Mouse (Mus musculus) kidney, postnatal 4 days (tissue): Measurements from ENCODE around the gene Kcp.

Experiments
- DNase-seq, 2 experiments: peaks; one replicate each; pipeline ENCODE4 v3.0.0; 2021; ENCODE audit warnings: mixed read lengths in 2 of 2

The Kcp gene

GRCm38 (mm10) chr6:29522626-29523300 lies 15.0 kb upstream of the Kcp start:
- no peak for DNase-seq

DNA sequence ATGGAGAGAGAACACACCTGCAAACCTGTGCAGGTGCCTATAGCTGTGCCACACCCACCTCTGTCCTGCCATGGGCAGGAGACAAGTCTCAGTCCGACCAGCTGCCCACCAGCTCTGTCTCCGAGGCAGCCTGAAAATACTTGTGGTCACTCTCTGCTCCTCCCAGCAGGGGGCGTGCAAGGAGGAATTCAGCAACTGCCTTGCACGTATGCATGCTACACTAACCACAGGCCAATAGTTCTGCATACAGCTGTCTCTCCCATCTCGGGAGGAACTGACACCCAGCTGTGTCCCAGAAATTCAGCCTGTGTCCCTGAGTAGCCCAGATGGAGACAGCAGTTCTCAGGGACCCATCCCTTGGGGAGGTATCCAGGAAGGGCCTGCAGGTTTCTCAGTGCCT lies 9.4 kb upstream of the Kcp start:
- DNase-seq = peak; percentile 87 to 91

GRCm38 (mm10) chr6:29513284-29513683 lies 5.5 kb upstream of the Kcp start:
- DNase-seq = peak; percentile 72 to 85

- no peak for DNase-seq
These were observed 1.3 kb upstream of the Kcp start for GRCm38 (mm10) chr6:29509086-29509485.

DNA sequence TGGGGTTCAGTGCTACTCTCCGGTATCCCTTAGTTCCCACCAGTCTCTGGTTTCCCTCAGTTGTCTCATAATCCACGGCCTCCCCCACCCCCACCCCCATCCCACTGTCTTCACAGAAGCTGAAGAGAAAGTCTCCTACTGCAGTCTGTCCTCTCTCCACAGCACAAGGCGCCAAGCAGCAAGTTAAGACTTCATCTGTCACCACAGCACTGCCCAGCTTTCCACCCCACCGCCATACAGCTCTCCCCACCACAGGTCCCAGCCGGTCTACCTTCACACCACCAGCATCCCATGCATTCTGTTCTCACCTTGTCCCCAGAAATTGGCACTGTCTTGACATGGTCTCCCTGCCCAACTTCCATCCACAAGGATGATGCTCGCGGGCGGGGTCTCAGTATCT lies 918 bp downstream of the Kcp start:
- no peak for DNase-seq

- peak in 1 of 2 experiments; percentile 27 for DNase-seq
These were observed 2.3 kb downstream of the Kcp start for GRCm38 (mm10) chr6:29505493-29505892.

- no peak for DNase-seq
These were observed 6.2 kb downstream of the Kcp start for GRCm38 (mm10) chr6:29501599-29501998.

DNA sequence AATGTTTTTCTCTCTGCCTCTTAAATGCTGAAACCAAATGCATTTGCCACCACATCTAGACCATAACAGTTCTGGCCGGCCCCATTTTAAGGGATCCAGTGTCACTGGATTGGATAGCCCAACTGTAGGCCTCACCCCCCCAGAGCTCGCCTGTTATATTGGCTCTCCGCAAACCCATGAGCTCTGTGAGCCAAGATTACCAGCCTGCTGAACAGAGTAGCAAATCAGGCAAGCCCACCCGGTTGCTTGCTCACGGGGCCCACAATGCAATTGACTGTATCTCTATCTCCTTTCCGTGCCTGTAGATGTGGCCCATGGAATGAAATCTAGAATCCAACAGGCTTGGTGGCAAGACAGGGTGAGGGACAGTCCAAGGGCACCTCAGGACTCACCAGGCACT lies 6.9 kb downstream of the Kcp start:
- no peak for DNase-seq

- DNase-seq = no peak
These were observed 7.6 kb downstream of the Kcp start for GRCm38 (mm10) chr6:29500177-29500576.

DNA sequence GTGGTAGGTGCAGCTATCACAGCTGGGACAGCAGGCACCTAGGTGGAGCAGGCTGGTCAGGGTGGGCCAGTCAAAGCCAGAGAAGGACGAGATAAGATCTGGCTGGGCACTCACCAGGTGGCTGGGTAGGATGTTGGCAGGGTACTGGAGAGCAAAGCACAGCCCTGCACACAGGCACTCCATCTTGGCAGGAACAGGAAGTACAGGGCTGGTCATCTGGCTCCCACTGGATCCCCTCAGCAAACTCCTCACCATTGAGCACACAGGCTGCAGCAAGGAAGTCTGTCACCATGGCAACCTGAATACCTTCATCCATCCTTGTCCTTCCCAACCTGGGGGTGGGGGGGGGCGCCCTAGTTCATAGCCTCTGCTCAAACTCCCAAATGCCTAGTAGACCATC lies 10.0 kb downstream of the Kcp start:
- DNase-seq = peak in 1 of 2 experiments; percentile 13

DNA sequence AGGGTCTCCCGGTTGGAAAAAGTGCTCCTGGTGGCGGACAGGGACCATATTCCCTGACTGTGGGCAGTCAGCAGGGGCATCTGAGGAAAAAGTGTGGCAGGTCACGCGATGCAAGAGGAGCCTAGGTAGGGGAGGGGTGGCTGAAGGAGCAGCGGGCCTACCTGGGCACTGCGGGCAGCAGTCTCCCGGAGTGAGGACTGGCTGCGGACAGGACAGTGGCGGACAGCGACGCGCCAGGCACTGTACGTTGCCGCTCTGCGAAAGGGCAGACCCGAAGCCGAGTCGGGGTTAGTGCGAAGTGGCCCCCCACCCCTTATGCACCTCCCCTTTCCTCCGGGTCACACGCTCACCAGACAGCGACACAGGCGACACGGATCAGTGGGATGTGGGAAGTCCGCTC lies 11.5 kb downstream of the Kcp start:
- DNase-seq = peak in 1 of 2 experiments; percentile 30

DNA sequence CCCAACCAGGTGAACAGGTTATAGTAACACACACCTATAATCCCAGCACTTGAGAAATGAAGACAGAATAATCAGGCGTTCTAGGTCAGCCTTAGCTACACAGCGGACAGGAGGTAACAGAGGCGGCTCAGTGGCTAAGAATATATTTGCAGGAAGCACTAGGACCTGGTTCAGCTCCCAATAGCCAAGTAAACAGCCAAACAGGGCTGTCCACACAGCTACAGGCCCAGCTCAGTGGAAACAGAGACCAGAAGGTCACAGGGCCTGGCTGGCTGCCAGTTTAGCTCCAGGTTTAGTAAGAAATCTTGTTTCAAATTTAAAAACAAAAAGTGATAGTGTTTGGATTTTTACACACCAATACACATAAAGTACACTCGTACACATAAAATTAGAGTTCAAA lies 13.7 kb downstream of the Kcp start:
- peak; percentile 72 to 78 for DNase-seq

DNA sequence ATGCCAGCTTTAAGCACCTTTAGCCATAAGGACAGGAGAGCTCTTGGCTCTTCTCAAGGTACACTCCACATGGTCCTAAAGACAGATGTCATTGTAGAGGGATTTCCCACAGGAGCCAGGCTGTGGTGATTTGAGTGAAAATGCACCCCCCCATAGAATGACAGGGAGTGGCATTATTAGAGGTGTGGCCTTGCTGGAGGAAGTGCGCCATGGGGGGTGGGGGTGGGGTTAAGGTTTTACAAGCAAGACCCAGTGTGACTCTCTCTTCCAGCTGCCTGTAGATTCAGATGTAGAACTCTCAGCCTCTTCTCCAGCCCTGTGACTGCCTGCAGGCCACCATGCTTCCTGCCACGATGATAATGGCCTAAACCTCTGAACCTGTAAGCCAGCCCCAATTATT lies 21.8 kb downstream of the Kcp start:
- no peak for DNase-seq

- DNase-seq = peak; percentile 91 to 92
These were observed 22.8 kb downstream of the Kcp start for GRCm38 (mm10) chr6:29484716-29485559.

DNA sequence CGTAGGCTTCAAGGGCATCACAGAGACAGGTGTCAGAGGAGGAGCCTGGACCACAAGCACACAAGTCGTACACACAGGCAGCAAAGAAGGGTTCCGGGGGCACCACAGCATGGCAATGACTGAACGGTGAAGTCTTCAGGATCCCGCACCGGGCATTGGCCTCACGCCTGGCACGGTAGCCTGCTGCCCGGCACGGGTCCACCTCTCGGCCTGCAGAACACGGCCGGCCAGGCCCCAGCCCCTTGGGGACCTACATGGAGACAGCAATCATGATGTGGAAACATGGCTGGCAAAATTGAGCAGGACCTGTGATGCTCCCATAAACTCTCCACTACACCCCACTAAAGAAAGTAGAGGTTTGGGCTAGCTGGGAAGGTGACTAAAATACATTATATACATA lies 25.1 kb downstream of the Kcp start:
- no peak for DNase-seq

- peak in 1 of 2 experiments; percentile 21 for DNase-seq
These were observed 33.0 kb downstream of the Kcp start for GRCm38 (mm10) chr6:29474736-29475135.

- DNase-seq = peak; percentile 88 to 93
These were observed 33.6 kb downstream of the Kcp start for GRCm38 (mm10) chr6:29473941-29474691.

DNA sequence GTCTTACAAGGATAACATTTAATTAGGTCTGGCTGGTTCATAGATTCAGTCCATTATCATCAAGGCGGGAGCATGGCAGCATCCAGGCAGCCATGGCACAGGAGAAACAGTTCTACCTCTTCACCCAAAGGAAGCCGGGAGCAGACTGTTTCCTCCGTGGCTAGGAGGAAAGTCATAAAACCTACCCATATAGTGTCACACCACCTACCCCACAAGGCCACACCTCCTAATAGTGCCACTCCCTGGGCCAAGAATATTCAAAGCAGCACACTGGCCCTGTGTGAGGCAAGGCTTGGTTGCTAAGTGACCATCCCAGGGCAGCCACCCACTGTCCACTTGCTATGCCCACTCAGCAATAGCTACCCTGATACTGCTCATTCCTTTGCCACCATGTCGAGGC lies 36.6 kb downstream of the Kcp start, which contains the start of gene Atp6v1fnb:
Gene Atp6v1fnb, plus strand, starts transcription at position 301 of the 400 bp plus-strand sequence.
- DNase-seq = no peak

- peak in 1 of 2 experiments; percentile 17 for DNase-seq
These were observed 38.9 kb downstream of the Kcp start for GRCm38 (mm10) chr6:29468851-29469250.

DNA sequence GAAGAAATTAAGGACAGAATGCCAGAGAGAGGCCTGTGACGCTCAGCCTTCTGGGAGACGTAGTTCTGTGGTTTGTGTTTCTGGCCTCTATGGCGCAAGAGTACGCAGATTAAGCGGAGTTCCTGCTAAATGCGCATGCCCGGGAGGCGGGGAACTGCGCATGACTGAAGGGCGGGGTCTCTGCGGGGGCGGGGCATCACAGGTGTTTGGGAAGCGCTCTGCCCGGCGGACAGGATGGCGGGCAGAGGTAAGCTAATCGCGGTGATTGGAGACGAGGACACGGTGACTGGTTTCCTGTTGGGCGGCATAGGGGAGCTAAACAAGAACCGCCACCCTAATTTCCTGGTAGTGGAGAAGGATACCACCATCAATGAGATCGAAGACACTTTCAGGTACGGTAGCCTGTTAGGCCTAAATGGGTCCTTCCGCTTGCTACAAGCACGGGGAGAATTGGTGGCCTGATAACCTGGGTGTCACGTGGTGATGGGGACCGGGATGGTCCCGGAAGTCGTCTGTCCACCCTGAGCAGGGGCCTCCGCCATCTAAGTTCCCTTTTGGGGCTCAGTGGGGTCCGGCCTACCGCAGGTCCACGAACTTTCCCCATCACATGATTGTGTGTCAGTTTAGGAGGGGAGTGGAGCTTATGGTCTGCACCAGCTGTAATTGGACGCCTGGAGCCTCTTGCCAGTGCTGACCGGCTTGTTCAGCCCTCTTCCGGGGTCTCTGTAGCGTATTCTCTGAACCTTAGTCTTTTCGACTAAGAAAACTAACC lies 40.0 kb downstream of the Kcp start, which contains the start of gene Atp6v1f:
Gene Atp6v1f, plus strand, starts transcription at position 136 of the 772 bp plus-strand sequence.
- DNase-seq = peak; percentile 97

DNA sequence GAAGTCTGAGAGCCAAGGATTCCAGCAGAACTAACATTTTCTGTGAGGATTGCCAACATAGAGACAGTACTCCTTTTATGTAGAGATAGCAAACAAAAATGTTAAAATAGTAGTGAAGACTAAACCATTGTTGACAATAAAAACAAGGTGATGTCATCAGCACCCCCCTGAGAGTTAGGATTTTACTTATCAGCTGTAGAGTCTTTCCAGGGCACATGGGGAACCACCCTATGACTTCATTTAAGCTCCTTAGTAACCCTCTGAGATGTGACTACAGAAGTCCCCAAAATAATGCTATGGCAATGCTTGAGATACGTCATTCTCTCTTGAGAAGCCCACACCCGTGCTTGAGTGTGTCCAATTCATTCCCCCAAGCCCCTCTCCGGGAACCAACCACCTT lies 44.4 kb downstream of the Kcp start:
- no peak for DNase-seq

- DNase-seq = no peak
These were observed 46.2 kb downstream of the Kcp start for GRCm38 (mm10) chr6:29461502-29461901.
